Mouse (Mus musculus) kidney, embryonic 14.5 days (tissue): ENCODE measurements around the gene Lct. TPM values are rescaled to one million over a fixed set of nuclear protein-coding genes. Genes with fewer than 3 reads are reported as not detected.

Experiments used
- ATAC-seq: fragments of 200-750 bp; cut with Nextera tagmentation; 2 replicates; pipeline ENCODE4 v1.8.0; 2017; ENCODE audit warnings: moderate number of reproducible peaks, mild to moderate bottlenecking, moderate TSS enrichment, moderate library complexity; ENCODE audit not compliant: low FRiP score, low TSS enrichment
- H3K27ac ChIP-seq: fragments of 300-500 bp; sonication (generic); 2 replicates; pipeline ENCODE4 v1.5.1; 2014; ENCODE audit warnings: low read depth, mild to moderate bottlenecking, low read length, moderate library complexity, mixed read lengths
- H3K27me3 ChIP-seq: fragments of 300-500 bp; sonication (generic); 2 replicates; pipeline ENCODE4 v1.6.1; 2014; ENCODE audit warnings: mild to moderate bottlenecking, low read length; ENCODE audit not compliant: control insufficient read depth, insufficient read depth
- H3K36me3 ChIP-seq: fragments of 300-500 bp; sonication (generic); 2 replicates; pipeline ENCODE4 v1.6.1; 2014; ENCODE audit warnings: low read length, mixed read lengths; ENCODE audit not compliant: control insufficient read depth, insufficient read depth
- H3K4me1 ChIP-seq: fragments of 300-500 bp; sonication (generic); 2 replicates; pipeline ENCODE4 v1.6.1; 2014; ENCODE audit warnings: low read length, mixed read lengths; ENCODE audit not compliant: control insufficient read depth, insufficient read depth
- H3K4me2 ChIP-seq: fragments of 300-500 bp; sonication (generic); replicated peaks from 2 replicates; pipeline ENCODE4 v1.6.1; 2014; ENCODE audit warnings: low read depth, mild to moderate bottlenecking, low read length
- H3K4me3 ChIP-seq: fragments of 300-500 bp; sonication (generic); 2 replicates; pipeline ENCODE4 v1.5.1; 2014; ENCODE audit warnings: mild to moderate bottlenecking, low read length
- H3K9ac ChIP-seq: fragments of 300-500 bp; sonication (generic); 2 replicates; pipeline ENCODE4 v1.6.1; 2014; ENCODE audit warnings: low read depth, mild to moderate bottlenecking, low read length, moderate library complexity
- H3K9me3 ChIP-seq: fragments of 300-500 bp; sonication (generic); 2 replicates; pipeline ENCODE4 v1.6.1; 2016; ENCODE audit warnings: low read length; ENCODE audit not compliant: control insufficient read depth
- WGBS: fragments of 180-500 bp; shearing (Covaris S2); extraction: QIAGEN DNeasy Blood & Tissue Kit; methylation state at CpG from one replicate; pipeline ENCODE4 v1.1.7; 2014; 5-methylcytosine and 5-hydroxymethylcytosine counted together
- polyA plus RNA-seq: library from polyadenylated mRNA; unstranded; fragments of >200 nt; fragmentation: Nextera tagmentation; extraction: Ambion mirVana; gene quantifications from 2 replicates; pipeline ENCODE4 v1.2.1, GENCODE M21; 2014

Gene Lct
- polyA plus RNA-seq, 1 experiment from 2014 or later: 0.26 TPM

DNA sequence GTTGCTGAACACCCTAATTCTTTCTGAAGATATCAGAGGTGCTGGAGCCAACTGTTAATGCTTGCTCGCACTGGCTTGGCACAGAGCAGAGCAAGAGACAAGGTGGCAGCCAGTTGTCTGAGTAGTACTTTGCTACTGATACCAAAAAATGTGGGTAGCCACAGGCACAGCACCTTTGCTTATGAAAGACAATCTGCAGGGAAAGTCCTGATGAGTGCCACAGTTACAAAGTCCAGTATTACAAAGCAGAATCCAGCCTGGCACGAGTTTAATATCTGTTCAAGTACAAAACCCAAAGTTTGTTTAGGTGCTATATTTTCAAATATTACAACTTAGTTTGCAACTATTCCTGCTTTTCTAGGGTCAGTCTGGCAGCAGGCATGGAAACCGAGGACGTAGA is 92.9 kb downstream of the Lct start:
- H3K4me2 ChIP-seq: no peak overlapping the region
- 95% methylated on average over 4 of the region's 4 CpGs for WGBS
- H3K4me3 ChIP-seq: no peak overlapping the region
- peaks cover 48% of the 10 kb centered on the region for H3K36me3 ChIP-seq
- H3K9ac ChIP-seq: no peak overlapping the region
- H3K27me3 ChIP-seq: no peaks in the 10 kb centered on the region
- no peak for ATAC-seq
- no peak overlapping the region for H3K27ac ChIP-seq
- H3K9me3 ChIP-seq: no peaks in the 10 kb centered on the region
- no peaks in the 10 kb centered on the region for H3K4me1 ChIP-seq

Other genes starting within 250 kb of the Lct start
- 8.0 and 14.4 TPM in 2 replicates for gene Zranb3, start 225.3 kb downstream of the Lct start, polyA plus RNA-seq
- 69.8 and 89.0 TPM in 2 replicates for gene R3hdm1, start 225.0 kb downstream of the Lct start, polyA plus RNA-seq
- 56.4 and 60.9 TPM in 2 replicates for gene Ubxn4, start 84.4 kb downstream of the Lct start, polyA plus RNA-seq
- gene Mcm6, start 31.3 kb upstream of the Lct start, polyA plus RNA-seq: 176 and 308 TPM in 2 replicates
- gene Dars, start 89.0 kb upstream of the Lct start, polyA plus RNA-seq: 108 and 150 TPM in 2 replicates